Mouse (Mus musculus): Measurements from ENCODE around the gene Naaa. TPM values are rescaled to one million over a fixed set of nuclear protein-coding genes. Genes with fewer than 3 reads are reported as not detected.
A peak's percentile ranks its signal among the peaks of the same experiment; 100 is the strongest.

The Naaa gene
- polyA plus RNA-seq (2016; fragmentation: Nextera tagmentation; extraction: Ambion mirVana): 4.8 and 6.6 TPM in 2 replicates

DNA sequence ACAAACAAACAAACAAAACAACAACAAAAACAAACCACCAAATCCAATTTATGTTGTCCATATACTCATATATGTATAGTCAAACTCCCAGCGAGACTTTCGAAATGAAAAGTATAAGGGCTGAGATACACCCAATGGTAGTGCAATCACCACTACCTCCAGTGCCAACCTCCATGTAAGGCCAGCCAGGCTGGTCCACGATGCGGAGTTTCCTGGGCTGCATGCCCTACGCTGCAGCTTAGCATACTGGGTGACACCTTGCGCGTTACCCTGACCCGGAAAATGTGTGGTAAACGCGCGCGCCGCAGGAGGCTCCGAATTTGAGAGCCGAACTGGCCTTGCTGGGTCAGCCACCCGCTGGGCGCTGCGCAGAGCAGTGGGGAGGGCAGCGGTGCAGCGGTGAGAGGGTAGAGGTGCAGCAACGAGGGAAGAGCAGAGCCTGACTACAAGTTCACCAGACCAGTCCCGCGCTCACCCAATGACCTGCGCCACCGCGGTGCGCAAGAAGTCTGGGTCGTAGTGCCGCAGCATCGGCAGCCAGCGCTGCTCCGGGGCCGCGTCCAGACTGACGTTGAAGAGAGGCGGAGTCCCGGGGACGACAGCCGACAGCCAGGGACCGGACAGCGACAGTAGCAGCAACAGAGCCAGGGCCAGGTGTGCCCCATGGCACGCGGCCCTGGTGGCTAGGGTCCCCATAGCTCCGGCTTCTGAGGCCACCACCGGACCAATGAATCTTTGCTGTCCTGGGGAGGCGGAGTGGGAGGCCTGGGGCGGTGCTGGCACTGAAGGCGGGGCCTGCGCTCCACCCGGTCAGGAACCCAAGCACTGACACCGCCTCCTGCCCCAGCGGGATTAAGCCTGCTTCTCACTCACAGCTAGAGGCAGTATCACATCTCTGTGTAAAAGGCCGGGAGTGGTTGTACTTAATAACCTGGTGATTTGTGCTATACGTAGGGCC, at the start of gene Naaa:
TSS of gene Naaa (minus strand) at position 734 of the 958 bp plus-strand sequence.
- H3K4me3 ChIP-seq: peak within 1 kb of the TSS; percentile 68
- H3K36me3 ChIP-seq: no peaks in the 10 kb centered on the region
- H3K27me3 ChIP-seq (replicated peaks): peaks cover 6% of the 10 kb centered on the region; the same call in 1 of the 2 replicates
- H3K9me3 ChIP-seq (replicated peaks): no peaks in the 10 kb centered on the region
- peaks cover 11% of the 10 kb centered on the region for H3K4me1 ChIP-seq (replicated peaks)
- WGBS: 3% methylated on average over 54 of the region's 54 CpGs
- peak; percentile 89 for ATAC-seq (ENCODE audit: insufficient number of reproducible peaks, low FRiP score)
- H3K27ac ChIP-seq (ENCODE audit: poor library complexity, severe bottlenecking): no peak within 1 kb of the TSS; the same call in 1 of the 2 replicates
- H3K9ac ChIP-seq: peak within 1 kb of the TSS; percentile 73
- H3K4me2 ChIP-seq: peak within 1 kb of the TSS; percentile 91

DNA sequence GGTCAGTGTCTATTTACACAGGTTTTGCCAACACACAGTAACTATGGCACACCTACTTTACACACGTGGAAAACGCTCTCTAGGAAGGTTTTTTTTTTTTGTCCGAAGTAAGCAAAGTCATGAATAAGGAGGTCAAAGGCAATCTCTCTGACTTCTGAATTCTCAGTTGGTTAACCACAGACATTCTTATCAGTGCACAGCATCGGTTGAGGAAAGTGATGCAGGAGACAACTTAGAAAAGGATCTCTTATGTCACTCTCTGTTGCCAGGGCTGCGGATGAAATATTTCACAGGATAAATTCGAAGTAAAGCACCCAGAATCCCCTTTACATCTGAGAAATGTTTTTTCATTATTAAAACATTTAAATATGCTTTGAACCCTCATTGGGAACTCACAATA, 49.4 kb upstream of the Naaa start:
- no peaks in the 10 kb centered on the region for H3K9me3 ChIP-seq (replicated peaks)
- peaks cover 7% of the 10 kb centered on the region for H3K4me1 ChIP-seq (replicated peaks)
- no peaks in the 10 kb centered on the region for H3K36me3 ChIP-seq
- no peak for ATAC-seq (ENCODE audit: insufficient number of reproducible peaks, low FRiP score)
- peaks cover 3% of the 10 kb centered on the region; the same call in 1 of the 2 replicates for H3K27me3 ChIP-seq (replicated peaks)
- WGBS: 73% methylated on average over 6 of the region's 6 CpGs
- no peak overlapping the region for H3K4me2 ChIP-seq
- no peak overlapping the region for H3K9ac ChIP-seq
- no peak overlapping the region for H3K27ac ChIP-seq (ENCODE audit: poor library complexity, severe bottlenecking)
- H3K4me3 ChIP-seq: no peak overlapping the region

DNA sequence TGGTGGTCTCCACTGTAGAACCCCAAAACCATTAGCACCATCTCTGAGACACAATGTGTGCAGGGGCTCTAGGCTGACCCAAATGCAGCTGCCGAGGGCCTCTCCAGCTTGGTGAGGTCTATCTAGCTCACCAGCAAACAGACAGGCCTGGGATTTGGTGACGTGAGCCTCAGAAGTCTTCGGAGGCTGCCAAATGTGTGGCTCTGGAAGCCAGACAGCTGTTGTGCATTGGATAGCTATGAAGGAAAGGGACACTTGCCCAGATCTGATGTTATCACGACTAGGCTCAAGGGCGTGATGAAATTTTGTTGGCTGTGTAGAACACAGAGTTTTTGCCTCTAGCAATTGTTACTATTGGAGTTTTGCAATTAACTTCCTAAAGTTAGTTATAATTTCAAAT, 45.3 kb upstream of the Naaa start:
- no peaks in the 10 kb centered on the region for H3K36me3 ChIP-seq

DNA sequence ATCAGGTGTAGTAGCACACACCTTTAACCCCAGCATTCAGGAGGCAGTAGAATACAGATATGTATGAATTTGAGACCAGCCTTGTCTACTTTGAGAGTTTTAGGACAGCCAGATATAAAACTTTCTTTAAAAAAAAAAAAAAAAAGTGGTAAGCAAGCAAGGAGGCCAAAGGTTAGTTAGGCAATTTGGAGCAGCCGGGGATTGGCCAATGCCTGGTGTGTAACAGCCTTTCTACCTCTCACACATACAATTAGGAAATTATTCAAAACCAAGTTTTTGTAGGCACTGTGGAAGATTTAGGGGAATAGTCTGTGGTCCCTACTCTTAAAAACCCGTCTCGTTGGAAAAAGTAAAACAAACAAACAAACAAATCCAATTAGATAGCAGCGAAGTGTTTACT, 44.6 kb upstream of the Naaa start:
- no peak overlapping the region for H3K9ac ChIP-seq
- H3K27ac ChIP-seq (ENCODE audit: poor library complexity, severe bottlenecking): no peak overlapping the region
- no peaks in the 10 kb centered on the region for H3K36me3 ChIP-seq
- no peak overlapping the region for H3K4me3 ChIP-seq
- no peak for ATAC-seq (ENCODE audit: insufficient number of reproducible peaks, low FRiP score)
- H3K4me1 ChIP-seq (replicated peaks): peaks cover 4% of the 10 kb centered on the region; the same call in 1 of the 2 replicates
- no peak overlapping the region for H3K4me2 ChIP-seq
- 77% methylated on average over 4 of the region's 4 CpGs for WGBS
- peaks cover 3% of the 10 kb centered on the region; the same call in 1 of the 2 replicates for H3K27me3 ChIP-seq (replicated peaks)
- H3K9me3 ChIP-seq (replicated peaks): no peaks in the 10 kb centered on the region

More for the DNA sequence above, 45.3 kb upstream of the Naaa start:
- 52% methylated on average over 5 of the region's 5 CpGs for WGBS
- Histone ChIP-seq H3K27me3 (replicated peaks) (peaks cover 3% of the 10 kb centered on the region; the same call in 1 of the 2 replicates), H3K4me2 (no peak overlapping the region), H3K4me3 (no peak overlapping the region), H3K27ac (ENCODE audit: poor library complexity, severe bottlenecking) (no peak overlapping the region), H3K9ac (no peak overlapping the region), H3K9me3 (replicated peaks) (no peaks in the 10 kb centered on the region), H3K4me1 (replicated peaks) (peaks cover 4% of the 10 kb centered on the region; the same call in 1 of the 2 replicates)
- no peak for ATAC-seq (ENCODE audit: insufficient number of reproducible peaks, low FRiP score)

DNA sequence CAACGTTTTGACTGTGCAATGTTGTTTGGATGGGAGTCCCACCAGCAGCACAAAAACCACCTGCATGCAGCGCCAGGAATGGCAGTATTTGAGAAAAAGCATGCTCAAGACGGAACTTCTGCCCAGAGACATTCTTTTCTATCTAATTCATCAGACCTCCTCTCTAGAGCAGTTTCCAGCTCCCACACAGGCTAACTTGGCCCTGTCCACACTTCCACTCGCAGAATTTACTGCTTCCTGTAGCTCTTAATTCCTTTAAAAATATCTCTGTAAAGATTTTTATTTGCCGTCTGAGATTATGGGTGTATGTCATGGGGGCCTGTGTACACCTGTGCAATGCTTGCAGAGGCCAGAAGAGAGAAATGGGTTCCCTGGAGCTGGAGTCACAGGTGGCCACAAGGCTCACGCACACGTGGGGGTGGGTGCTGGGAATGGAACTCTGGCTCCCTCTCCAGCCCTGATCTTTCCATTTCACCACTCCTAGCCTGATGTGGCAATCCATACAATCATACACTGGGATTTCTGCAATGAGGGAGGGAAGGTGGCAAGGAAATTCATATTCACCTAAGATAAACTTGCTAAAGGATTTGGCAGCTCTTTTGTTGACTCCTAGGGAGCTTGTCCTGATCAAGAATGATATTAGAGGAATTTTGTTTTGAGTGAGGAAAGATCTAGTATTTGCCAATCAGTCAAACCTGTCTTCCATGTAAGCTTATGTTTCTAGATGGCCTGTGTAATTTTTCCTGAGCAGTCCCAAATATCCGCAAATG, 43.8 kb upstream of the Naaa start:
- no peak overlapping the region for H3K9ac ChIP-seq
- H3K27me3 ChIP-seq (replicated peaks): peaks cover 3% of the 10 kb centered on the region; the same call in 1 of the 2 replicates
- no peak overlapping the region for H3K4me2 ChIP-seq
- H3K4me3 ChIP-seq: no peak overlapping the region
- 48% methylated on average over 8 of the region's 8 CpGs for WGBS
- no peaks in the 10 kb centered on the region for H3K9me3 ChIP-seq (replicated peaks)
- H3K36me3 ChIP-seq: no peaks in the 10 kb centered on the region
- H3K4me1 ChIP-seq (replicated peaks): peaks cover 4% of the 10 kb centered on the region; the same call in 1 of the 2 replicates
- no peak overlapping the region for H3K27ac ChIP-seq (ENCODE audit: poor library complexity, severe bottlenecking)
- no peak for ATAC-seq (ENCODE audit: insufficient number of reproducible peaks, low FRiP score)

DNA sequence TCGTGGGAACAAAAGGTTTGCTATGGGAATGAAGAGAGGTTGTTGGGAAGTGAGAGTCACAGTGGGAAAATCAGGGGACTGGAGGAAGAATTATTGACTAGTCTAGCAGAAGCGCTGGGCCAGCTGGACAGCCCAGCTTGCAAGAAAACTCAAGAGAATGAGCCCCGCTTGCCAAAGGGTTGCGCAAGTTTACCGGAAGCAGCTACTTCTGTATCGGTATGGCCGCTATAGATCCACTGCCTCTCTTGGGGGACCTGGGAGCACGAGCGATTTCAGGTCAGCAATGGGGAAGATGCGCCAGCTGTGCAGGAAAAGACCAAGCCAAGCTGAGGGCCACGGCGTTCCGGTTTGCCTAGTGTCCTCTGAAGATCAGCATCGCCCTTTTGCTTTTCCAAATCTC, 40.6 kb upstream of the Naaa start:
- Histone ChIP-seq H3K36me3 (no peaks in the 10 kb centered on the region), H3K27me3 (replicated peaks) (no peaks in the 10 kb centered on the region), H3K9me3 (replicated peaks) (no peaks in the 10 kb centered on the region), H3K4me3 (no peak overlapping the region), H3K9ac (no peak overlapping the region), H3K4me2 (no peak overlapping the region), H3K27ac (ENCODE audit: poor library complexity, severe bottlenecking) (no peak overlapping the region), H3K4me1 (replicated peaks) (peaks cover 4% of the 10 kb centered on the region; the same call in 1 of the 2 replicates)
- ATAC-seq (ENCODE audit: insufficient number of reproducible peaks, low FRiP score): no peak
- WGBS: 87% methylated on average over 14 of the region's 14 CpGs

DNA sequence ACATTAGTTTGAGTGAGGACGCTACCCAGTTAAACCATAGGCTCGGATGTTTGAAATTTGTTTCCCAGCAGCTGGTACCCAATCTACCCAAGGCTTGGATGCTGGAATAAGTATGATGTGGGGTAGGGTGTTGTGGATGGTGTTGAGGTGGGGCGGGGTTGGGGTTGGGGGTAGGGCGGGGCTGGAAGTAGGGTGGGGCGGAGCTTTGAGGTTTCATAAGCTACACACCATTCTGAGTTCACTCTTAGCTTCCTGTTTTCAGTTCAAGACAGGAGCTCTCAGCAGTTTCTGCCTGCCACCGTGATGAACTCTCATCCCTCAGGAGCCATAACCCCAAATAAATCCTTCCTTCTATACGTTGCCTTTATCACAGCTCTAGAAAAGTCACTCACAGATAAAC, 40.1 kb upstream of the Naaa start:
- Histone ChIP-seq H3K9me3 (replicated peaks) (no peaks in the 10 kb centered on the region), H3K27ac (ENCODE audit: poor library complexity, severe bottlenecking) (no peak overlapping the region), H3K4me3 (no peak overlapping the region), H3K9ac (no peak overlapping the region), H3K4me2 (no peak overlapping the region), H3K4me1 (replicated peaks) (peaks cover 4% of the 10 kb centered on the region; the same call in 1 of the 2 replicates), H3K36me3 (no peaks in the 10 kb centered on the region), H3K27me3 (replicated peaks) (no peaks in the 10 kb centered on the region)
- ATAC-seq (ENCODE audit: insufficient number of reproducible peaks, low FRiP score): no peak
- WGBS: 77% methylated on average over 7 of the region's 7 CpGs

DNA sequence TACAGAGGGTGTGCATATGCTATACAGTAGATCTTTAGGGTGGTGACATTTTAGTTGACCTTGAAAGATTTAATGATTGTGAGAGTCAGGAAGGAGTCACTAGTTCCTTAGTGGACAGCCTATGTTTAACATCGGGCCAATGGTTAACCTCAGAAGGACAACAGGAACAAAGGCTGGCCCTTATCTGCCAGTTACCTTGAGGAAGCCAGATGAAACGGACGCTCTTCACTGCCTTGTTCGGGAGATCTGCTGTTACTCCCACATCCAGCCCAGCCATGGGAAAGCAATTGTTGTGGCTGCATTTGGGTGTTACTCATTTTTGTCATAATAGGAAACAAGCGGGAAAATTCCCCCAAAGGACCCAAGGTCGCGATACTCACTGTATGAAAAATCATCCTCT, 35.8 kb upstream of the Naaa start:
- Histone ChIP-seq H3K9ac (no peak overlapping the region), H3K4me1 (replicated peaks) (peaks cover 5% of the 10 kb centered on the region), H3K4me3 (no peak overlapping the region), H3K27me3 (replicated peaks) (no peaks in the 10 kb centered on the region), H3K36me3 (no peaks in the 10 kb centered on the region), H3K27ac (ENCODE audit: poor library complexity, severe bottlenecking) (no peak overlapping the region), H3K9me3 (replicated peaks) (no peaks in the 10 kb centered on the region), H3K4me2 (no peak overlapping the region)
- 45% methylated on average over 7 of the region's 7 CpGs for WGBS
- ATAC-seq (ENCODE audit: insufficient number of reproducible peaks, low FRiP score): no peak

DNA sequence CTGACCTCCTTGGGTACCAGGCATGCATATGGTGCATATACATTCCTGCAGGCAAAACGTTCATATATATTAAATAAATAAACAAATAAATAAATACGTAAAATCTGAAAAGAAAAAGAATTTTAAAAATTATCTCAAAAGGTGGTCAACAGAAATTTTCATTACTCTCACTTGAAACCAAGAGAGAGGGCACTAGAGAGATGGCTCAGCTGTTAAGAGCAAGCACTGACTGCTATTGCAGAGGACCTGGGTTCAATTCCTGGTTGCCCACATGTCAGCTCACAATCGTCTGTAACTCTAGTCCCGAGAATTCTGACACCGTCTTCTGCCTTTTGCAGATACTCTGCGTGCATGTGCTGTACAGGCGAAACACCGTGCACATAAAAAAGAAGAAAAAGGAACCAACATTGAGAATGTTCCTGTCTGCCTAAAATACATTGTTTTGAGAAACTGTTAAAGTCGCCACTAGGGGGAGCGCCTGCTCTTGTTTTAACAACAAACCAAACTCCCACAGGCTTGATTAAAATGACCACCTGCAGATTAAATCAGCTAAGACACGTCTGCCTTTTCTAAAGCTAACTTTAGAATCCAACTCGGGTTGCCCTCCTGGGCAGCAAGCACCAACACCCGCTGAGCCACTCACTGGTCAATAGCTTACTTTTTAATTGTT, 34.2 kb upstream of the Naaa start:
- Histone ChIP-seq H3K4me2 (no peak overlapping the region), H3K36me3 (no peaks in the 10 kb centered on the region), H3K27ac (ENCODE audit: poor library complexity, severe bottlenecking) (no peak overlapping the region), H3K27me3 (replicated peaks) (no peaks in the 10 kb centered on the region), H3K4me1 (replicated peaks) (peaks cover 10% of the 10 kb centered on the region), H3K9me3 (replicated peaks) (no peaks in the 10 kb centered on the region), H3K9ac (no peak overlapping the region), H3K4me3 (no peak overlapping the region)
- ATAC-seq (ENCODE audit: insufficient number of reproducible peaks, low FRiP score): no peak
- 12% methylated on average over 13 of the region's 13 CpGs for WGBS

DNA sequence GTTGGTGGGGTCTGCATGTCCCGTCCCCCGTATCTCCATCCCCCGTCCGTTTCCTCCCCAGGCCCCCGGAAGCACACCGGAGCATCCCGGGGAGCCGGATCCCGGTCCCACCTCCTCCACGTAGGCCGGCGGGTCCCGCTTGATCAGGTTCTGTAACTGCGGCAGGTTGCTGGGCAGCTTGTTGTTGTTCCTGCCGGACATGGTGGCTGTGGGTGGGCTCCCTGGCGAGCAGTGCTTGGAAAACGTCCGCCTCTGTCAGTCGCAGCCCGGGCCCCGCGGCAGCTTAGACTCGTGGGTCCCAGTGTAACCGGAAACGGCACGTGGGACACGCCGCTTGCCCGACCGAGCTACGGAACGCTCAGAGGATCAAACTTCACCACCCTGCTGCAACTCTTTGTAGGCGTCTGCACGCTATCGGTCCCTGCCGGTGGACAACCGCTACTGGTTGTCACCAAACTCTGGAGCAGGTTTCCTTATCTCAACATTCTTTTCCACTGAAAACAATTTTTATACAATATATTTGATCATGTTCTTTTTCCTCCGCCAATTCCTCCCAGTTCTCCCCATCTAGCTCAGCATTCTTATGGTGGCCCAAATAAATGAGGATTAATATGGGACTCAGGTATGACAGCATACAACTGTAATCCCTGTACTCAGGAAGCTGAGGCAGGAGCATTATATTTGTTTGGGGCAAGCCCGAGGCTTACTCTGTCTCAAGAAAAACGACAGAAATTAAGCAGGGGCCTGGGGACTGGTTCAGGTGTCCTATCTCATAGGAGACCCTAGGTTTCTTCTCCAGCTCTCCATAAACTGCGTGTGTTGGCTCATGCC, 31.9 kb upstream of the Naaa start, which contains the start of gene Sdad1:
TSS of gene Sdad1 (minus strand) at position 799 of the 831 bp plus-strand sequence.
- peak; percentile 94 for ATAC-seq (ENCODE audit: insufficient number of reproducible peaks, low FRiP score)
- Histone ChIP-seq H3K36me3 (peaks cover 12% of the 10 kb centered on the region), H3K4me3 (peak within 1 kb of the TSS; percentile 93), H3K4me1 (replicated peaks) (peaks cover 10% of the 10 kb centered on the region), H3K9ac (peak within 1 kb of the TSS; percentile 89), H3K4me2 (peak within 1 kb of the TSS; percentile 84), H3K27ac (ENCODE audit: poor library complexity, severe bottlenecking) (peak within 1 kb of the TSS; percentile 55; the same call in 1 of the 2 replicates), H3K27me3 (replicated peaks) (no peaks in the 10 kb centered on the region), H3K9me3 (replicated peaks) (no peaks in the 10 kb centered on the region)
- WGBS: 2% methylated on average over 41 of the region's 41 CpGs
